Mouse (Mus musculus) telencephalon, adult 2 months (tissue): ENCODE data around the gene Trub1.

Source experiments
- DNase-seq: peaks from one replicate; pipeline ENCODE4 v3.0.0-alpha.2; 2011; ENCODE audit warnings: low read depth, low spot score

Gene Trub1

GRCm38 (mm10) chr19:57494020-57494419, 41.3 kb downstream of the Trub1 start:
- DNase-seq: no peak

GRCm38 (mm10) chr19:57498110-57498743, 45.5 kb downstream of the Trub1 start:
- DNase-seq: no peak

DNA sequence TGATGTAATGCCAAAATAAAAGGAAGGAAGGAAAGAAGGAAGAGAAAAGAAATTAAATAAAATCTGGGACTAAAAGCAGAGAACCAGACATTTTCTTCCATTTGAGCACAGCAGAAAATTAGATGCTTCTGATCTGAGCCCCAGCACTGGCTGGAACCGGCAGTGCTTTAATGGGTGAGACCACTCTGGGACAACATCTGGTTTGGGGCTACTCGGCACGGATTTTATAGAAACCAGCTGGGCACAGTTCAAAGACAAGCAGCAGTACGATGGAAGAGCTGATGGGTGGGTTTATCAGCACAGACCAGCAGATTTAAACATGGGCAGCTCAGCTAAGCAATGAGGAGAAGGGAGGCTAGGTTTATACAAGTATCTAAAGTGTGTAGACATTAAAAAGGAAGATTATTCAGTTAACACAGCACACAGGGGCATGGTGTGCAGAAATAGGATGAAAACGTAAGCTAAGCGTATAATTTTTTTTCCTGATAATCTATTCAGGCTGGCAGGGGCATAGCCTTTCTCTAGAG, 46.2 kb downstream of the Trub1 start:
- DNase-seq: no peak

GRCm38 (mm10) chr19:57500254-57500653, 47.5 kb downstream of the Trub1 start:
- no peak for DNase-seq

- DNase-seq: no peak
Observed at GRCm38 (mm10) chr19:57503144-57503543, 50.4 kb downstream of the Trub1 start.

DNA sequence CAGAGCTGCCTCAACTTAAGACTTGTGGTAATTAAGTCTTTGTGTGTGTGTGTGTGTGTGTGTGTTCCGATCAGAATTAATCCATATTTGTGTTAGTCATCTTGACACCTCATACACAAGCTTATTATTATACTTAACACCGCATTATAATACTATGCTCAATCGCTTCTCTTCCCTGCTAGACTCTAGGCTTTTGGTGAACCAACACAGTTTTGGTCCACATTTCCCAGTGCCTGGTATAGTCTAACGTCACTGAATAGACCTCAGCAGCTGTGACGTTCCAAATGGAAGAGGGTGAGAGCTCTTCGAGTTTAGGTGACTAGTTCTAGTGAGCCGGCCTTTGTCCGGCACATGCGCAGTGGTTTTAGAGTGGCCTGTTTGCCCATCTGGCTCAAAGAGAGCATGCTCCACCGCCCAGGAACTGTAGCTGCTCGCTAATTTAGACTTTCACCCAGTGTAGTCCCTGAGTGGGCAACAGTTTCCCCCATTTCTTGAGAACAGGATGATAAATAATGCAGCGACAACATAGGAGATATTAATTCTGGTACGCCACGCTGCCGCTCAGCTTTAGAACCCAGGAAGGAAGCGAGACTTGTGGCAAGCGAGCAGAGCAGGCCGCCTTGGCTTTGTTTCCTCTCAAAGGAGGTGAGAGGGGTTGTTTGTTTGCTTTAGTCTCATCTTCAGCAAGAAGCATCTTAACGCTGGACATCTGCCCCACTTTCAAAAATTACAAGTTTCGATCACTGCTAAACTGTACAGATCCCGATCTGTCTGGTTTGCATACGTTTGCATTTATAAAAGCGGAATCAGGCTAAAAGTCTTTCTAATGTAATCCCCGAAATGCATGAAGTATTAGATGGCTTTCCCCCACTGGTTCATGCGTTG, 52.6 kb downstream of the Trub1 start:
- DNase-seq: no peak

DNA sequence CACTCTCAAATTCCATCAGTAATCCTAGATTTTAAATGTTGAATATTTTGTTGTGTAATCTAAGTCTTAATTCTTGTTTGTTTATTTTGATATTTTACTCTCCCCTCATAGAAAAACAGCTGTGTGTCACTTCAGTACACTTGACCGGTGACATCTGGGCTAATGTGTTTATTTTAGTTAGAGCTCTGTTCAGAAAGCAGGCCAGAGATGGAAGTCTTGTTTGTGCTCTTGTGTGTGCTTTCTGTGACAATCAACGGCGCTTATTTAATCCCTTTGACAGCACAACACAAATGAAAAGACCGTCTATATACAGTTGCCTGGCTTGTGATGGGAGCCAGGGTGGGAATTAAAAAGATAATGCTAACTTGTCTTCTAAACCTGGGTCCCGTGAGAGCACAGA, 53.9 kb downstream of the Trub1 start:
- no peak for DNase-seq

- no peak for DNase-seq
Observed at GRCm38 (mm10) chr19:57508261-57508788, 55.6 kb downstream of the Trub1 start.

- DNase-seq: no peak
Observed at GRCm38 (mm10) chr19:57509758-57510319, 57.1 kb downstream of the Trub1 start.

DNA sequence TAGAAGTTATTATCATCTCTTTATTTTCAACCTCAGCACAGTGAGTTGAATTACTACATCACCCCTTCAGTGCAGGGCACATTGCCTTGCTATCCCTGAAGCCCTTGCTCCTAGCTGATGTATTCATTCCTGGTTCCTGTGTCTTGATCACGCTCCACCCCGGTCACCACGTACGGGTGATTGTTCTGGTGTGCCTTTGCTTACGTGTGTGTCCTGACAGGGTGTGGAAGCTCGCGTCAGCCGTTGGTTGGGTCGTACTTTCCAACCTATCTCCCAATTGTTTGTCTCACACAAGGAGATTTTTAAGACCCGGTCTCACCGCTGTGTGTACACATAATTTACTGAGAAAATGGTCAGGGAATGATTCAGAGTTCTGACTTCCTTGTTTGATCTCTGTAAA, 58.1 kb downstream of the Trub1 start:
- DNase-seq: no peak

- no peak for DNase-seq
Observed at GRCm38 (mm10) chr19:57513123-57513522, 60.4 kb downstream of the Trub1 start.

GRCm38 (mm10) chr19:57521721-57522120, 69.0 kb downstream of the Trub1 start:
- DNase-seq: no peak

GRCm38 (mm10) chr19:57523363-57523762, 70.7 kb downstream of the Trub1 start:
- no peak for DNase-seq

DNA sequence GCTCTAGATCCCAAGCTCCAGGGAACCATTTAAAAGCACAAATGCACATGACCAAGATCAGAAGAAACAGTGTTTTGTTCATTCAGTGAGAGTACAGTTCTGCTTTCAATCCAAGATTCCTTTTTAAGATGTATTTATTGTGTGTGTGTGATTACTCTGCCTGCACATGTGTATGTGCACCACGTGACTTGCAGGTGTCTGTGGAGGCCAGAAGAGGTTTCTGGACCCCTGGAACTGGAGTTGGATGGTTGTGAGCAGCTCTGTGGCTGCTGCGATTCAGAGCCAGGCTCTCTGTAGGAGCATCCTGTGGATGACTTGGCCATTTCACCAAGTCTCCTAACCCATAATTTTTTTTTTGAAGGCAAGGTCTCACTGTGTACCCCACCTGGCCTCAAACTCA, 73.0 kb downstream of the Trub1 start:
- DNase-seq: no peak

GRCm38 (mm10) chr19:57530212-57530611, 77.5 kb downstream of the Trub1 start:
- no peak for DNase-seq

- DNase-seq: no peak
Observed at GRCm38 (mm10) chr19:57534262-57534661, 81.5 kb downstream of the Trub1 start.

GRCm38 (mm10) chr19:57536512-57536911, 83.8 kb downstream of the Trub1 start:
- DNase-seq: no peak

DNA sequence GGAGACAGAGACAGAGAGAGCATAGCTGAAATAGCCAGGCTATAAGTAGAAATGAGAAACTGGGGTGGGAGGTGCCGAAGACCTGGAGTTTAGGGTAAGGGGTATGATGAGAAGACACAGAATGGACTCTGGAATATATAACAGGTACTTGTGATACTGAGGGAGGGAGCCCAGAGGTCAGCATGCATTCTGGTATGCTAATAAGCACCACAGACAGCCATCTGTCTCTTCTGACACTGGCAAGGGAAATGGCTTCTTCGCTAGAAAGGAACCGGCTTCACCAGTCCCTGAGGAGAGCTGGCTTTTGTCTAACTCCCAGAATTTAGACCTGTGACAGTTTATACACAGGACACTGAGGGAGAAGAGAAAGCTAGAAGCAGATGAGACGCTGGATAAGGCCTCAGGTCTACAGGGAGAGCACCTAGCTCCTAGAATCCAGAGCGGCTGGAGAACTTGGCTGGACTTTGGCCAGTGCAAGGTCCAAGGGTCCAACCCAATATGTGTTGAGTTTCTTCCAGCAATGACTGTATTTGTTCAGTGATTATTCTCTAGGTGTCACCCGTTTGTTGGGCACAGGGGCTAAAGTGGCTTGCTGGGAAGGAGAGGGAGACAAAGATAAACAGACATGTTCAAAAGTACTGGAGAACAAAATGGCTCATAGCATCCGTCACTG, 84.9 kb downstream of the Trub1 start:
- DNase-seq: no peak

DNA sequence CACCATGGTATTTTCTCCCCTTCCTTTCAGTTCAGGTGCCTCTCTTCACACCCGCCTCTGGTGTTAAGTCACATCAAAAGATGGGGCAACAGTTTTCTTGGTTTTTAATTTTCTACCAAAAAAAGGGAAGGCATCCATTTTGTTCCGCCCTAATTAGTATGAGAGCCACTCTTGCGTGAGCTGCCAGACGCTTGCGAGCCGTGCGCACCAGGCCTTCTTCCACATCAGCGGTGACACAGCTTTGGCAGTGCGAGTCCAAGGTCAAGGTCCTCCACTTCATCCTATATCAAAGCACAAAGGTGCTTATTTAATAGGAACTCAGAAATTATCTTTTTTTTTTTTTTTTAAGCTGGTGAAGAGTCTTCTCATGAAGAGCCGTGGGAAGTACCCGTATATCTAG, 87.4 kb downstream of the Trub1 start:
- DNase-seq: no peak
